Mouse (Mus musculus) lung, postnatal 0 days (tissue): ENCODE results near the gene Cdkl1. TPM values are rescaled to one million over a fixed set of nuclear protein-coding genes. Genes with fewer than 3 reads are reported as not detected.

Source experiments
- ATAC-seq: fragments of 200-750 bp; cut with Nextera tagmentation; 2 replicates; pipeline ENCODE4 v1.8.0; 2017; ENCODE audit warnings: moderate library complexity
- DNase-seq: peaks from one replicate; pipeline ENCODE4 v3.0.0-alpha.2; 2016; ENCODE audit warnings: low spot score
- H3K27ac ChIP-seq: fragments of 300-500 bp; sonication (generic); 2 replicates; pipeline ENCODE4 v1.5.1; 2014; ENCODE audit warnings: antibody characterized with exemption, mild to moderate bottlenecking, low read length, mixed read lengths
- H3K27me3 ChIP-seq: fragments of 300-500 bp; sonication (generic); replicated peaks from 2 replicates; pipeline ENCODE4 v1.6.1; 2014; ENCODE audit warnings: low read length, mixed read lengths; ENCODE audit not compliant: insufficient read depth
- H3K36me3 ChIP-seq: fragments of 300-500 bp; sonication (generic); 2 replicates; pipeline ENCODE4 v1.6.1; 2014; ENCODE audit warnings: low read length, mixed read lengths; ENCODE audit not compliant: insufficient read depth
- H3K4me1 ChIP-seq: fragments of 300-500 bp; sonication (generic); 2 replicates; pipeline ENCODE4 v1.6.1; 2014; ENCODE audit warnings: antibody characterized with exemption, low read depth, low read length, mixed read lengths; ENCODE audit not compliant: insufficient read depth
- H3K4me2 ChIP-seq: fragments of 300-500 bp; sonication (generic); replicated peaks from 2 replicates; pipeline ENCODE4 v1.6.1; 2014; ENCODE audit warnings: low read depth, mild to moderate bottlenecking, low read length, moderate library complexity, mixed read lengths
- H3K4me3 ChIP-seq: fragments of 300-500 bp; sonication (generic); 2 replicates; pipeline ENCODE4 v1.5.1; 2014; ENCODE audit warnings: low read depth, low read length
- H3K9ac ChIP-seq: fragments of 300-500 bp; sonication (generic); replicated peaks from 2 replicates; pipeline ENCODE4 v1.6.1; 2014; ENCODE audit warnings: low read depth, mild to moderate bottlenecking
- H3K9me3 ChIP-seq: fragments of 300-500 bp; sonication (generic); 2 replicates; pipeline ENCODE4 v1.6.1; 2016; ENCODE audit warnings: low read length, mixed read lengths
- CTCF ChIP-seq: IDR thresholded peaks from 2 replicates; pipeline ENCODE4 v1.5.1; 2016; ENCODE audit warnings: antibody characterized with exemption, mild to moderate bottlenecking
- EP300 ChIP-seq: IDR thresholded peaks from 2 replicates; pipeline ENCODE4 v1.6.1; 2016; ENCODE audit warnings: antibody characterized with exemption, mild to moderate bottlenecking, control low read depth
- WGBS: fragments of 180-500 bp; shearing (Covaris S2); extraction: QIAGEN DNeasy Blood & Tissue Kit; methylation state at CpG from one replicate; pipeline ENCODE4 v1.1.7; 2014; 5-methylcytosine and 5-hydroxymethylcytosine counted together
- polyA plus RNA-seq: library from polyadenylated mRNA; unstranded; fragments of >200 nt; fragmentation: Nextera tagmentation; extraction: Ambion mirVana; gene quantifications from 2 replicates; pipeline ENCODE4 v1.2.1, GENCODE M21; 2015

Cdkl1 gene
- polyA plus RNA-seq, 1 experiment from 2014 or later = 3.1 TPM

GRCm38 (mm10) chr12:69789766-69790529, 1.1 kb downstream of the Cdkl1 start:
- no peaks in the 10 kb centered on the region; the same call in 1 of the 2 replicates for H3K4me1 ChIP-seq
- TF ChIP-seq CTCF (no peak), EP300 (no peak)
- peak overlapping the region; percentile 39 for H3K4me3 ChIP-seq
- 0 out of 2 replicates have a peak overlapping the region, but pooled peaks have one; percentile 17 for H3K9ac ChIP-seq
- no peak overlapping the region for H3K27ac ChIP-seq
- ATAC-seq = 0 out of 2 replicates have a peak, but pooled peaks have one; percentile 5
- DNase-seq = no peak
- H3K27me3 ChIP-seq = 0 out of 2 replicates have a peak, but pooled peaks cover 4% of the 10 kb centered on the region
- no peaks in the 10 kb centered on the region for H3K36me3 ChIP-seq
- WGBS = 37% methylated on average over 27 of the region's 27 CpGs
- peak overlapping the region; percentile 73 for H3K4me2 ChIP-seq
- H3K9me3 ChIP-seq = no peaks in the 10 kb centered on the region

GRCm38 (mm10) chr12:69788380-69788779, 2.7 kb downstream of the Cdkl1 start:
- Histone ChIP-seq H3K36me3 (no peaks in the 10 kb centered on the region), H3K4me2 (no peak overlapping the region), H3K27me3 (0 out of 2 replicates have a peak, but pooled peaks cover 4% of the 10 kb centered on the region), H3K27ac (no peak overlapping the region), H3K4me3 (no peak overlapping the region), H3K4me1 (no peaks in the 10 kb centered on the region; the same call in 1 of the 2 replicates), H3K9me3 (no peaks in the 10 kb centered on the region), H3K9ac (no peak overlapping the region)
- TF ChIP-seq EP300 = no peak
- no peak for TF ChIP-seq CTCF
- WGBS = 82% methylated on average over 5 of the region's 5 CpGs
- no peak for ATAC-seq
- DNase-seq = no peak

GRCm38 (mm10) chr12:69785471-69785870, 5.6 kb downstream of the Cdkl1 start:
- Histone ChIP-seq H3K27ac (no peak overlapping the region), H3K9me3 (no peaks in the 10 kb centered on the region), H3K36me3 (no peaks in the 10 kb centered on the region), H3K4me1 (no peaks in the 10 kb centered on the region), H3K9ac (no peak overlapping the region), H3K4me3 (no peak overlapping the region), H3K4me2 (no peak overlapping the region), H3K27me3 (0 out of 2 replicates have a peak, but pooled peaks cover 4% of the 10 kb centered on the region)
- ATAC-seq (no peak), DNase-seq (no peak)
- 80% methylated on average over 9 of the region's 9 CpGs for WGBS
- TF ChIP-seq EP300 (no peak), CTCF (no peak)

GRCm38 (mm10) chr12:69783247-69784025, 7.6 kb downstream of the Cdkl1 start:
- Histone ChIP-seq H3K27ac (no peak overlapping the region), H3K4me2 (no peak overlapping the region), H3K27me3 (no peaks in the 10 kb centered on the region), H3K36me3 (no peaks in the 10 kb centered on the region), H3K9ac (no peak overlapping the region), H3K4me3 (no peak overlapping the region), H3K9me3 (no peaks in the 10 kb centered on the region), H3K4me1 (no peaks in the 10 kb centered on the region)
- no peak for TF ChIP-seq CTCF
- 59% methylated on average over 6 of the region's 6 CpGs for WGBS
- DNase-seq (no peak), ATAC-seq (no peak)

- no peak for TF ChIP-seq CTCF
- no peak for TF ChIP-seq EP300
- H3K4me3 ChIP-seq = no peak overlapping the region
- H3K27ac ChIP-seq = no peak overlapping the region
- ATAC-seq = no peak
- H3K9ac ChIP-seq = no peak overlapping the region
- DNase-seq = no peak
- no peak overlapping the region for H3K4me2 ChIP-seq
- 65% methylated on average over 10 of the region's 10 CpGs for WGBS
- no peaks in the 10 kb centered on the region for H3K27me3 ChIP-seq
- H3K4me1 ChIP-seq = 0 out of 2 replicates have a peak, but pooled peaks cover 3% of the 10 kb centered on the region
- H3K9me3 ChIP-seq = no peaks in the 10 kb centered on the region
- H3K36me3 ChIP-seq = no peaks in the 10 kb centered on the region
Observed at GRCm38 (mm10) chr12:69781935-69782650, 9.0 kb downstream of the Cdkl1 start.

- ATAC-seq = no peak
- no peak overlapping the region for H3K4me3 ChIP-seq
- H3K9me3 ChIP-seq = no peaks in the 10 kb centered on the region
- no peaks in the 10 kb centered on the region for H3K27me3 ChIP-seq
- no peak overlapping the region for H3K27ac ChIP-seq
- peaks cover 8% of the 10 kb centered on the region; the same call in 1 of the 2 replicates for H3K4me1 ChIP-seq
- no peak overlapping the region for H3K4me2 ChIP-seq
- no peaks in the 10 kb centered on the region for H3K36me3 ChIP-seq
- no peak for DNase-seq
- 85% methylated on average over 8 of the region's 8 CpGs for WGBS
- H3K9ac ChIP-seq = no peak overlapping the region
- TF ChIP-seq EP300 (no peak), CTCF (no peak)
Observed at GRCm38 (mm10) chr12:69781480-69781879, 9.6 kb downstream of the Cdkl1 start.
